Mouse (Mus musculus): ENCODE measurements around the gene Arl6. TPM values are rescaled to one million over a fixed set of nuclear protein-coding genes. Genes with fewer than 3 reads are reported as not detected.

Gene Arl6
- polyA plus RNA-seq, 1 experiment from 2014 or later = 36.2 TPM

- WGBS = 23% methylated on average over 17 of the region's 17 CpGs
- Histone ChIP-seq H3K27me3 (ENCODE audit: insufficient read depth, low read length) (no peaks in the 10 kb centered on the region), H3K4me3 (ENCODE audit: low read depth, low read length) (peak overlapping the region; percentile 72), H3K9me3 (ENCODE audit: low read depth, low read length) (no peaks in the 10 kb centered on the region), H3K27ac (ENCODE audit: low read depth) (no peak overlapping the region; the same call in 1 of the 2 replicates), H3K4me2 (peak overlapping the region; percentile 65), H3K36me3 (ENCODE audit: insufficient read depth) (no peaks in the 10 kb centered on the region), H3K9ac (peak overlapping the region; percentile 85), H3K4me1 (ENCODE audit: insufficient read depth) (0 out of 2 replicates have a peak, but pooled peaks cover 3% of the 10 kb centered on the region)
- no peak for TF ChIP-seq CTCF (IDR thresholded peaks at IDR 0.05; ENCODE audit: low read depth)
- DNase-seq (peak; percentile 34), ATAC-seq (ENCODE audit: insufficient read depth) (no peak)
These were observed 39.6 kb downstream of the Arl6 start for GRCm38 (mm10) chr16:59599411-59600265.

- DNase-seq (no peak), ATAC-seq (ENCODE audit: insufficient read depth) (no peak)
- Histone ChIP-seq H3K4me3 (ENCODE audit: low read depth, low read length) (peak overlapping the region; percentile 72; the same call in 1 of the 2 replicates), H3K27ac (ENCODE audit: low read depth) (no peak overlapping the region), H3K36me3 (ENCODE audit: insufficient read depth) (no peaks in the 10 kb centered on the region), H3K9ac (peak overlapping the region; percentile 37), H3K27me3 (ENCODE audit: insufficient read depth, low read length) (no peaks in the 10 kb centered on the region), H3K9me3 (ENCODE audit: low read depth, low read length) (no peaks in the 10 kb centered on the region), H3K4me2 (peak overlapping the region; percentile 65), H3K4me1 (ENCODE audit: insufficient read depth) (0 out of 2 replicates have a peak, but pooled peaks cover 3% of the 10 kb centered on the region)
- no peak for TF ChIP-seq CTCF (IDR thresholded peaks at IDR 0.05; ENCODE audit: low read depth)
- 50% methylated on average over 4 of the region's 4 CpGs for WGBS
These were observed 40.2 kb downstream of the Arl6 start for GRCm38 (mm10) chr16:59598997-59599396.

GRCm38 (mm10) chr16:59597256-59597655 lies 41.9 kb downstream of the Arl6 start:
- 0 out of 2 replicates have a peak, but pooled peaks cover 3% of the 10 kb centered on the region for H3K4me1 ChIP-seq (ENCODE audit: insufficient read depth)
- H3K4me2 ChIP-seq = no peak overlapping the region

GRCm38 (mm10) chr16:59594714-59595113 lies 44.5 kb downstream of the Arl6 start:
- no peaks in the 10 kb centered on the region for H3K9me3 ChIP-seq (ENCODE audit: low read depth, low read length)

More at GRCm38 (mm10) chr16:59597256-59597655, 41.9 kb downstream of the Arl6 start:
- ATAC-seq (ENCODE audit: insufficient read depth) (no peak), DNase-seq (no peak)
- H3K27me3 ChIP-seq (ENCODE audit: insufficient read depth, low read length) = no peaks in the 10 kb centered on the region
- H3K9me3 ChIP-seq (ENCODE audit: low read depth, low read length) = no peaks in the 10 kb centered on the region
- 88% methylated on average over 6 of the region's 6 CpGs for whole genome bisulfite sequencing
- H3K27ac ChIP-seq (ENCODE audit: low read depth) = no peak overlapping the region
- H3K9ac ChIP-seq = no peak overlapping the region
- TF ChIP-seq CTCF (IDR thresholded peaks at IDR 0.05; ENCODE audit: low read depth) = no peak
- H3K36me3 ChIP-seq (ENCODE audit: insufficient read depth) = no peaks in the 10 kb centered on the region
- H3K4me3 ChIP-seq (ENCODE audit: low read depth, low read length) = no peak overlapping the region

DNA sequence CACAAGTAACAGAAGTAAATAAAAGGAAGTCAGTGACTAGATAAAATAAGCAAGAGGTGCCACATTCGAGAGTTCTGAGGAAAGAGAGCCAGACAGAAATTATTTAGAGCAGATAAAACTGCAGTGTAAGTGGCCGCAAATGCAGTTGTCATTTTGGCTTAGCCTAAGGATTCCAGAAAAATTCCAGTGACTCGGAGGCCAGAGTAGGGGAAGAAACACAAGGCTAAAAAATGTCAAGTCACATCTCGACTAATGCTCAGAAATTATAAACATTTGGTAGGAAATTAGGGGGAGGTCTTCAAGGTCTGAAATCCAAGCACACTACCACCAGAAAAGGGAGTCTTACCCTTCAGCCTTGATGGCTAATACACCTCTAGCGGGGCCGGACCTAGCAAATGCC lies 48.4 kb downstream of the Arl6 start:
- 0 out of 2 replicates have a peak, but pooled peaks have one; percentile 42 for ATAC-seq (ENCODE audit: insufficient read depth)
- WGBS = 27% methylated on average over 6 of the region's 6 CpGs
- Histone ChIP-seq H3K36me3 (ENCODE audit: insufficient read depth) (no peaks in the 10 kb centered on the region), H3K9ac (no peak overlapping the region), H3K4me2 (peak overlapping the region; percentile 18; the same call in 1 of the 2 replicates), H3K9me3 (ENCODE audit: low read depth, low read length) (no peaks in the 10 kb centered on the region), H3K27me3 (ENCODE audit: insufficient read depth, low read length) (no peaks in the 10 kb centered on the region), H3K4me3 (ENCODE audit: low read depth, low read length) (no peak overlapping the region), H3K4me1 (ENCODE audit: insufficient read depth) (peaks cover 4% of the 10 kb centered on the region; the same call in 1 of the 2 replicates), H3K27ac (ENCODE audit: low read depth) (0 out of 2 replicates have a peak overlapping the region, but pooled peaks have one; percentile 20)
- no peak for TF ChIP-seq CTCF (IDR thresholded peaks at IDR 0.05; ENCODE audit: low read depth)
- DNase-seq = peak; percentile 82

More at GRCm38 (mm10) chr16:59594714-59595113, 44.5 kb downstream of the Arl6 start:
- Histone ChIP-seq H3K9ac (no peak overlapping the region), H3K4me2 (no peak overlapping the region), H3K27me3 (ENCODE audit: insufficient read depth, low read length) (no peaks in the 10 kb centered on the region), H3K27ac (ENCODE audit: low read depth) (no peak overlapping the region), H3K4me3 (ENCODE audit: low read depth, low read length) (no peak overlapping the region), H3K4me1 (ENCODE audit: insufficient read depth) (peaks cover 3% of the 10 kb centered on the region; the same call in 1 of the 2 replicates), H3K36me3 (ENCODE audit: insufficient read depth) (no peaks in the 10 kb centered on the region)
- 64% methylated on average over 3 of the region's 3 CpGs for WGBS
- no peak for ATAC-seq (ENCODE audit: insufficient read depth)
- no peak for DNase-seq
- no peak for TF ChIP-seq CTCF (IDR thresholded peaks at IDR 0.05; ENCODE audit: low read depth)

- ATAC-seq (ENCODE audit: insufficient read depth) = no peak
- Histone ChIP-seq H3K9me3 (ENCODE audit: low read depth, low read length) (no peaks in the 10 kb centered on the region), H3K4me3 (ENCODE audit: low read depth, low read length) (no peak overlapping the region), H3K27ac (ENCODE audit: low read depth) (no peak overlapping the region), H3K36me3 (ENCODE audit: insufficient read depth) (no peaks in the 10 kb centered on the region), H3K27me3 (ENCODE audit: insufficient read depth, low read length) (no peaks in the 10 kb centered on the region), H3K4me2 (no peak overlapping the region), H3K4me1 (ENCODE audit: insufficient read depth) (peaks cover 3% of the 10 kb centered on the region; the same call in 1 of the 2 replicates), H3K9ac (no peak overlapping the region)
- no peak for TF ChIP-seq CTCF (IDR thresholded peaks at IDR 0.05; ENCODE audit: low read depth)
- no peak for DNase-seq
- 90% methylated on average over 13 of the region's 13 CpGs for WGBS
These were observed 50.7 kb downstream of the Arl6 start for GRCm38 (mm10) chr16:59588351-59589025.

- no peaks in the 10 kb centered on the region for H3K27me3 ChIP-seq (ENCODE audit: insufficient read depth, low read length)
- DNase-seq (no peak), ATAC-seq (ENCODE audit: insufficient read depth) (no peak)
- H3K9ac ChIP-seq = no peak overlapping the region
- WGBS = 56% methylated on average over 10 of the region's 10 CpGs
- H3K36me3 ChIP-seq (ENCODE audit: insufficient read depth) = no peaks in the 10 kb centered on the region
- no peaks in the 10 kb centered on the region for H3K9me3 ChIP-seq (ENCODE audit: low read depth, low read length)
- no peak overlapping the region for H3K4me2 ChIP-seq
- no peak overlapping the region for H3K4me3 ChIP-seq (ENCODE audit: low read depth, low read length)
- no peak for TF ChIP-seq CTCF (IDR thresholded peaks at IDR 0.05; ENCODE audit: low read depth)
- peaks cover 3% of the 10 kb centered on the region; the same call in 1 of the 2 replicates for H3K4me1 ChIP-seq (ENCODE audit: insufficient read depth)
- H3K27ac ChIP-seq (ENCODE audit: low read depth) = no peak overlapping the region
These were observed 51.4 kb downstream of the Arl6 start for GRCm38 (mm10) chr16:59587816-59588215.
